21 mouse cellular contexts compared by ENCODE assay signal in genomic region chr9:61384101-61384500, GRCm38 (mm10). TPM values are rescaled to one million over a fixed set of nuclear protein-coding genes. Genes with fewer than 3 reads are reported as not detected.
A peak's percentile ranks its signal among the peaks of the same experiment; 100 is the strongest.
DNase-seq lines count a peak whose midpoint lies in the region; ATAC-seq lines count a peak whose summit lies in the region.
"Had no signal": no experiment of that assay in that cellular context is flagged by ENCODE, and none has a peak within 500 bp of the region (broad histone marks: within the 10 kb centered on the region; RNA-seq: fewer than 3 reads in every experiment).

No protein-coding gene starts in this region.

- DNase-seq in hindbrain, embryonic 10.5 days (ENCODE audit: low spot score) = no peak
- DNase-seq in hindbrain, embryonic 14.5 days (ENCODE audit: low spot score) = no peak
- DNase-seq in thymus, postnatal 4 days = no peak
- DNase-seq in cerebellum, adult 8-10 months = no peak
- DNase-seq: cerebellum, adult 11 months; cerebellum, postnatal 14 days; kidney, adult 8-10 months; kidney, postnatal 10 days; liver, embryonic 13.5 days; lung, adult 2 months; lung, postnatal 14 days had no signal

- peak overlapping the region; percentile 66 for H3K27ac ChIP-seq in hindbrain, embryonic 10.5 days
- H3K27ac ChIP-seq in hindbrain, embryonic 14.5 days = no peak overlapping the region
- no peak overlapping the region for H3K27ac ChIP-seq in neural tube, embryonic 12.5 days
- H3K27ac ChIP-seq in neural tube, embryonic 15.5 days (replicated peaks) = no peak overlapping the region
- 0 out of 2 replicates have a peak overlapping the region, but pooled peaks have one; percentile 60 for H3K27ac ChIP-seq in forebrain, embryonic 13.5 days
- H3K27ac ChIP-seq in midbrain, embryonic 13.5 days = no peak overlapping the region; the same call in 1 of the 2 replicates
- H3K27ac ChIP-seq: embryonic facial prominence, embryonic 13.5 days; heart, embryonic 10.5 days; liver, embryonic 13.5 days; stomach, embryonic 15.5 days had no signal

- peaks cover 31% of the 10 kb centered on the region for H3K27me3 ChIP-seq in hindbrain, embryonic 10.5 days (ENCODE audit: insufficient read depth, poor library complexity, severe bottlenecking)
- no peaks in the 10 kb centered on the region for H3K27me3 ChIP-seq in hindbrain, embryonic 14.5 days (ENCODE audit: control insufficient read depth, insufficient read depth, low read length)
- 0 out of 2 replicates have a peak, but pooled peaks cover 8% of the 10 kb centered on the region for H3K27me3 ChIP-seq in neural tube, embryonic 12.5 days (replicated peaks)
- H3K27me3 ChIP-seq in neural tube, embryonic 15.5 days (replicated peaks) = 0 out of 2 replicates have a peak, but pooled peaks cover 3% of the 10 kb centered on the region
- H3K27me3 ChIP-seq in forebrain, embryonic 13.5 days = no peaks in the 10 kb centered on the region; the same call in 1 of the 2 replicates
- H3K27me3 ChIP-seq in midbrain, embryonic 13.5 days = peaks cover 3% of the 10 kb centered on the region; the same call in 1 of the 2 replicates
- H3K27me3 ChIP-seq: embryonic facial prominence, embryonic 13.5 days; Patski; stomach, embryonic 15.5 days had no signal

- no peaks in the 10 kb centered on the region for H3K9me3 ChIP-seq in hindbrain, embryonic 10.5 days
- no peaks in the 10 kb centered on the region for H3K9me3 ChIP-seq in hindbrain, embryonic 14.5 days (ENCODE audit: control insufficient read depth, low read length)
- H3K9me3 ChIP-seq in neural tube, embryonic 12.5 days = no peaks in the 10 kb centered on the region
- H3K9me3 ChIP-seq in neural tube, embryonic 15.5 days (replicated peaks) = no peaks in the 10 kb centered on the region
- no peaks in the 10 kb centered on the region for H3K9me3 ChIP-seq in forebrain, embryonic 13.5 days (replicated peaks)
- H3K9me3 ChIP-seq in midbrain, embryonic 13.5 days = no peaks in the 10 kb centered on the region
- H3K9me3 ChIP-seq: embryonic facial prominence, embryonic 13.5 days; G1E; heart, embryonic 10.5 days; liver, embryonic 13.5 days; stomach, embryonic 15.5 days had no signal

- H3K36me3 ChIP-seq in hindbrain, embryonic 10.5 days = peaks cover 81% of the 10 kb centered on the region
- H3K36me3 ChIP-seq in hindbrain, embryonic 14.5 days (replicated peaks; ENCODE audit: control insufficient read depth, insufficient read depth) = peaks cover 10% of the 10 kb centered on the region; the same call in 1 of the 2 replicates
- peaks cover 42% of the 10 kb centered on the region for H3K36me3 ChIP-seq in neural tube, embryonic 12.5 days
- H3K36me3 ChIP-seq in neural tube, embryonic 15.5 days = no peaks in the 10 kb centered on the region
- peaks cover 54% of the 10 kb centered on the region for H3K36me3 ChIP-seq in forebrain, embryonic 13.5 days (ENCODE audit: poor library complexity, severe bottlenecking)
- H3K36me3 ChIP-seq in midbrain, embryonic 13.5 days = peaks cover 33% of the 10 kb centered on the region

- H3K9ac ChIP-seq in hindbrain, embryonic 14.5 days = no peak overlapping the region
- no peak overlapping the region for H3K9ac ChIP-seq in neural tube, embryonic 12.5 days
- H3K9ac ChIP-seq in neural tube, embryonic 15.5 days (replicated peaks) = no peak overlapping the region
- 0 out of 2 replicates have a peak overlapping the region, but pooled peaks have one; percentile 5 for H3K9ac ChIP-seq in forebrain, embryonic 13.5 days
- no peak overlapping the region for H3K9ac ChIP-seq in midbrain, embryonic 13.5 days (replicated peaks)
- H3K9ac ChIP-seq: embryonic facial prominence, embryonic 13.5 days; liver, embryonic 13.5 days; stomach, embryonic 15.5 days had no signal

- no peak overlapping the region; the same call in 1 of the 2 replicates for H3K4me2 ChIP-seq in hindbrain, embryonic 14.5 days (replicated peaks)
- H3K4me2 ChIP-seq in neural tube, embryonic 12.5 days (replicated peaks) = peak overlapping the region; percentile 49
- no peak overlapping the region for H3K4me2 ChIP-seq in neural tube, embryonic 15.5 days
- peak overlapping the region; percentile 49 for H3K4me2 ChIP-seq in forebrain, embryonic 13.5 days
- H3K4me2 ChIP-seq in midbrain, embryonic 13.5 days (replicated peaks) = peak overlapping the region; percentile 48; the same call in 1 of the 2 replicates
- H3K4me2 ChIP-seq: liver, embryonic 13.5 days; stomach, embryonic 15.5 days had no signal

- peak overlapping the region; percentile 39; the same call in 1 of the 2 replicates for H3K4me3 ChIP-seq in hindbrain, embryonic 10.5 days
- H3K4me3 ChIP-seq in hindbrain, embryonic 14.5 days (replicated peaks; ENCODE audit: low read length) = no peak overlapping the region
- H3K4me3 ChIP-seq in neural tube, embryonic 12.5 days = no peak overlapping the region
- no peak overlapping the region for H3K4me3 ChIP-seq in neural tube, embryonic 15.5 days (replicated peaks)
- no peak overlapping the region for H3K4me3 ChIP-seq in forebrain, embryonic 13.5 days
- H3K4me3 ChIP-seq in midbrain, embryonic 13.5 days (replicated peaks) = no peak overlapping the region
- H3K4me3 ChIP-seq: embryonic facial prominence, embryonic 13.5 days; erythroblast, embryonic 14.5 days; heart, embryonic 10.5 days; liver, embryonic 13.5 days; stomach, embryonic 15.5 days had no signal

- peaks cover 100% of the 10 kb centered on the region for H3K4me1 ChIP-seq in hindbrain, embryonic 10.5 days (replicated peaks)
- H3K4me1 ChIP-seq in hindbrain, embryonic 14.5 days (replicated peaks; ENCODE audit: control insufficient read depth, insufficient read depth, low read length) = peaks cover 92% of the 10 kb centered on the region
- H3K4me1 ChIP-seq in neural tube, embryonic 12.5 days = peaks cover 100% of the 10 kb centered on the region
- peaks cover 90% of the 10 kb centered on the region for H3K4me1 ChIP-seq in neural tube, embryonic 15.5 days
- H3K4me1 ChIP-seq in forebrain, embryonic 13.5 days = peaks cover 100% of the 10 kb centered on the region
- H3K4me1 ChIP-seq in midbrain, embryonic 13.5 days (replicated peaks) = peaks cover 100% of the 10 kb centered on the region

- 36% methylated on average over 6 of the region's 6 CpGs for WGBS in hindbrain, embryonic 10.5 days
- 27% methylated on average over 6 of the region's 6 CpGs for WGBS in hindbrain, embryonic 14.5 days
- 38% methylated on average over 6 of the region's 6 CpGs for WGBS in neural tube, embryonic 12.5 days
- WGBS in neural tube, embryonic 15.5 days = 38% methylated on average over 6 of the region's 6 CpGs
- 20% methylated on average over 6 of the region's 6 CpGs for WGBS in forebrain, embryonic 13.5 days
- WGBS in midbrain, embryonic 13.5 days = 13% methylated on average over 6 of the region's 6 CpGs

- ATAC-seq in hindbrain, embryonic 14.5 days (ENCODE audit: low FRiP score) = no peak
- ATAC-seq in neural tube, embryonic 12.5 days (ENCODE audit: low FRiP score, low read depth) = no peak
- ATAC-seq in neural tube, embryonic 15.5 days (ENCODE audit: low FRiP score) = no peak
- ATAC-seq in forebrain, embryonic 13.5 days = no peak
- no peak for ATAC-seq in midbrain, embryonic 13.5 days
- ATAC-seq: Patski had no signal

RNA-seq across cellular contexts. Expression of gene Tle3, which starts 11.9 kb away (rescaled TPM):
- polyA plus RNA-seq in hindbrain, embryonic 10.5 days (2016; fragmentation: Nextera tagmentation; extraction: Ambion mirVana) = 47.4 and 56.0 TPM in 2 replicates
- 22.4 and 23.9 TPM in 2 replicates for polyA plus RNA-seq in hindbrain, embryonic 14.5 days (2014; fragmentation: Nextera tagmentation; extraction: Ambion mirVana)
- polyA plus RNA-seq in neural tube, embryonic 12.5 days (2016; fragmentation: Nextera tagmentation; extraction: Ambion mirVana) = 55.5 and 58.7 TPM in 2 replicates
- 20.5 and 24.2 TPM in 2 replicates for polyA plus RNA-seq in neural tube, embryonic 15.5 days (2015; fragmentation: Nextera tagmentation; extraction: Ambion mirVana)
- polyA plus RNA-seq in forebrain, embryonic 13.5 days (2015; fragmentation: Nextera tagmentation; extraction: Ambion mirVana) = 36.6 and 39.2 TPM in 2 replicates
- polyA plus RNA-seq in midbrain, embryonic 13.5 days (2015; fragmentation: Nextera tagmentation; extraction: Ambion mirVana) = 40.7 and 50.8 TPM in 2 replicates

Comparison
In these comparisons a context has a peak if more than half of its experiments do, and no peak if none do; other contexts are left out.
1. H3K27ac ChIP-seq: peak in hindbrain, embryonic 10.5 days (single experiment) and forebrain, embryonic 13.5 days (single experiment); none in hindbrain, embryonic 14.5 days (single experiment), neural tube, embryonic 12.5 days (single experiment), neural tube, embryonic 15.5 days (single experiment) and midbrain, embryonic 13.5 days (single experiment).
2. H3K4me2 ChIP-seq: peak in neural tube, embryonic 12.5 days (single experiment), forebrain, embryonic 13.5 days (single experiment) and midbrain, embryonic 13.5 days (single experiment); none in hindbrain, embryonic 14.5 days (single experiment) and neural tube, embryonic 15.5 days (single experiment).